Mouse (Mus musculus) heart, adult 8-10 months (tissue): Measurements from ENCODE around the gene Aipl1. TPM values are rescaled to one million over a fixed set of nuclear protein-coding genes. Genes with fewer than 3 reads are reported as not detected.
A peak's percentile ranks its signal among the peaks of the same experiment; 100 is the strongest.

Source experiments
- DNase-seq: peaks from one replicate; pipeline ENCODE4 v3.0.0; 2022; ENCODE audit warnings: low spot score
- total RNA-seq, 4 experiments: library from RNA; stranded (reverse); gene quantifications; 2 replicates each; pipeline ENCODE4 v1.2.4; 2022

The Aipl1 gene
- total RNA-seq, 4 experiments from 2014 or later: 0.13 TPM; not detected in 3

GRCm38 (mm10) chr11:72050168-72050894 is 13.0 kb upstream of the Aipl1 start:
- DNase-seq: no peak

- no peak for DNase-seq
Measured at GRCm38 (mm10) chr11:72049171-72049759, 12.0 kb upstream of the Aipl1 start.

GRCm38 (mm10) chr11:72048730-72049129 is 11.4 kb upstream of the Aipl1 start:
- no peak for DNase-seq

GRCm38 (mm10) chr11:72044231-72044630 is 6.9 kb upstream of the Aipl1 start:
- no peak for DNase-seq

- DNase-seq: no peak
Measured at GRCm38 (mm10) chr11:72042631-72043030, 5.3 kb upstream of the Aipl1 start.

- DNase-seq: peak; percentile 81
Measured at GRCm38 (mm10) chr11:72041768-72042607, 4.7 kb upstream of the Aipl1 start, which contains the start of gene Pimreg. TSS of gene Pimreg (plus strand) at chr11:72042032.

GRCm38 (mm10) chr11:72041290-72041767 is 4.0 kb upstream of the Aipl1 start:
- no peak for DNase-seq

- no peak for DNase-seq
Measured at GRCm38 (mm10) chr11:72039599-72040386, 2.5 kb upstream of the Aipl1 start.

GRCm38 (mm10) chr11:72037996-72038395 is 687 bp upstream of the Aipl1 start:
- DNase-seq: peak; percentile 66

GRCm38 (mm10) chr11:72032589-72032988 is 4.7 kb downstream of the Aipl1 start:
- DNase-seq: no peak

- DNase-seq: no peak
Measured at GRCm38 (mm10) chr11:72032091-72032490, 5.2 kb downstream of the Aipl1 start.

- DNase-seq: no peak
Measured at GRCm38 (mm10) chr11:72031353-72031752, 6.0 kb downstream of the Aipl1 start.

GRCm38 (mm10) chr11:72029143-72029542 is 8.2 kb downstream of the Aipl1 start:
- no peak for DNase-seq

GRCm38 (mm10) chr11:72027836-72028235 is 9.5 kb downstream of the Aipl1 start:
- DNase-seq: no peak

- DNase-seq: no peak
Measured at GRCm38 (mm10) chr11:72026516-72026915, 10.8 kb downstream of the Aipl1 start.

GRCm38 (mm10) chr11:72025843-72026242 is 11.5 kb downstream of the Aipl1 start:
- no peak for DNase-seq

- peak; percentile 62 for DNase-seq
Measured at GRCm38 (mm10) chr11:72024193-72024781, 13.0 kb downstream of the Aipl1 start.

GRCm38 (mm10) chr11:72023581-72023980 is 13.7 kb downstream of the Aipl1 start:
- no peak for DNase-seq

- DNase-seq: no peak
Measured at GRCm38 (mm10) chr11:72022827-72023226, 14.5 kb downstream of the Aipl1 start.

- no peak for DNase-seq
Measured at GRCm38 (mm10) chr11:72021015-72021414, 16.3 kb downstream of the Aipl1 start.

- DNase-seq: no peak
Measured at GRCm38 (mm10) chr11:72017253-72017601, 20.1 kb downstream of the Aipl1 start.
